Mouse (Mus musculus) retina, postnatal 7 days (tissue): ENCODE measurements at regions not wholly inside any gene's neighbourhood (a gene's known extent, or its start where the extent isn't known, plus 50 kb on each side); places are given as distances from the start of the nearest gene placed in this dataset.

ENCODE experiments used
- DNase-seq: peaks from one replicate; pipeline ENCODE4 v3.0.0-alpha.2; 2012; ENCODE audit warnings: low read depth, low spot score

DNA sequence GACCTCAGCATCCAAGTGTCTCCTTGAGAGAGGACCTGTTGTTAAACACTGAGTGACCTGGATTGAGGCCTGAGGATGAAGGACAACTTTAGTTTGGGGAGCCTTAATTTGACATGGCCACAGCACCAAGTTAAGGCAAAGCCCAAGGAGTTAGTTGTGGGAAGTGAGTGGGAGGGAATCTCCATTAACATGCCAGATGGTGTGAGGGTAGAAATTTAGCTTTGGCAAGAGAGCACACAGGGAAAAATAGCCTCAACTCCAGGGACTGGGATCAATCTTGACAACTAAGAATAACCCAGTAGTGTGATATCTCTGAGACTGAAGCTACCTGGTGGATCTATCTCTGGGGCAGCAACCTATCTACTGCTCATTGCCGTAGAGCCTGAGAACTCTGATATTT is 105.4 kb downstream of the Ahr start:
- DNase-seq, result no peak

DNA sequence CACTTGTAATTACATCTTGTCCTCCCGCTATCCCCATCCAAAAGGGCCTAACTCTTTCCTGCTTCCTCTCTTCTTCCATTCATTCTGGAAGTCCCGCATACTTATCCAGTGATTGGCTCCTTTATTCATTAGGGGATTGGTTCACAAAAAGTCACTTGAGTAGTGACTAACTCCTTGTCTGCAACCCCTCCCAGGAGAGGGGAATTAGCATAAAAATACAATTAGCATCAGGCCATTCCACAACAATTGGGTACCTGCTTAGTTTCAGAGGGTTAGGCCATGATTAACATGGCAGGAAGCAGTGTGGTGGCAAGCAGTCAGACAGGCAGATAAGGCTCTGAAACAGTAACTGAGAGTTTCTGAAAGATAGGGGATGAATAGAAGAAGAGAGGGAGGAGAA is 115.6 kb downstream of the Ahr start:
- no peak for DNase-seq

DNA sequence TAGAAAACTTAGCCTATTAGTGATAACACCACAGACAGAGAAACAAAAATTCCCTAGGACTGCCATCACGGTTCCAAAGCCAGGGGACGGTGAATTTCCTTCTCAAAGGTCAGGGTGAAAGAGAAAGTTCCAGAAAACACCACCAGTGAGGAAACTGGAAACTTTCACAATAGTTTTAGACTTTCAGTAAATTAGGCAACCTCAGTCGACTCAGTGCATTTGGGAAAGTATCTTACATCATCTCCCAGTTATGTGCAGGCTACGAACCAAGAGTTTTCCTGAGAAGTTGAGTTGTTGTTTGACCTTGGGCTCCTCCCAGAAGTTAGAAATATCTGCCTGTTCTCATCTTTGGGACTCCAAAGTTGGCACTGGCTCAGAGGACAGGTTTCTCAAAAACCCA is 116.9 kb downstream of the Ahr start:
- DNase-seq, result no peak

DNA sequence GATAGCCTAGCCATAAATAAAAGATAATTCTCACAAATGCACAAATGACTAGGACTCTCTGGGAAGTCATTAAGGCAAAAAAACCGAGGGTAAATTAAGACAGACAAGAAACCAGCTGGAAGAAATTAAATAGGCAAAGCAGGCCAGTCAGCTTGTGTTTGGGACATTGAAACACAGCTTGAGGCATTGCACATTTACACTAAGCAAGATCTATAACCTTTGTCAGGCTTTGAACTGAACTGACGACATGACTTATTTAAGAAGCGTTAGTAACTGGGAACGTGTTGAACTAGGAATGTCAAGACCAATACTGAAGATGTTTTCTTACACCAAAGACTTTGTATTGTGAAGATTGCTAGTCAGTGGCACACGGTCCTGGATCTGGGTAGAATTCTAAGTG is 118.3 kb downstream of the Ahr start:
- no peak for DNase-seq

DNA sequence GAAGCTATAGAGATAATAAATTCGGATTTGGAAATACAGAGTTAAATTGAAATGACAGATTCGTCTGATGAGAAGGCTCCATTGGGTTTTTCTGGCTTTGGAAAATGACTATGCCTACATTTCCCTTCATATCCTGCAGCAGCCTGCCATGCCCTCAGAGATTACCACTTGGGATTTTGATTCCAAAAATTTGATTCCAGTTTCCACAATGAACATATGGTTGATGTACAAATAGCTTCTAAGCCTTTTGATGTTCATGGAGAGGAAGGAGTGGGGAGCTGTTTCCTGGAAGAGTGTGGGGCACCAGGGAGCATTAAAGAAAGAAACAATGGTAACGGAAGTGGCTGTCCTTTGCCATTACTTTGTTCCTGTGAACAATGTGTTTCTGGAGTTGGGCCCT is 122.1 kb downstream of the Ahr start:
- DNase-seq, result no peak

DNA sequence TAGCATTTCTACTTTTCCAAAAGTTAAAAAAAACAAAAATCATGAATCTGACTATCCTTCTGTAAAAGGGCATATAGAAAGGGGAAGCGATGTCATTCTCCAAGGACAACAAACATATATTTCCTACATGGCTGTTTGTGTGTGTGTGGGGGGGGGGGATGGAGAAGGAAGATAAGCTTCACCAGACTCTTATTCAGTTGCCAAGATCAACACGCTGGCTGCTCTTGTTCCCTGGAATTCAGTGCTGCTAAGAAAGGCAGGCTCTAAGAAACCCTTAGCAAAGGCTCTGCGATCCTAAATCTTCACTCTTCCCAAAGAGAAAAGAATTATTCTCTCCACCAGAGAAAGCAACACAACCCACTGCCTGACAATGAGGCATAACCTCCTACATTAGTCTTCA is 126.4 kb downstream of the Ahr start:
- no peak for DNase-seq

DNA sequence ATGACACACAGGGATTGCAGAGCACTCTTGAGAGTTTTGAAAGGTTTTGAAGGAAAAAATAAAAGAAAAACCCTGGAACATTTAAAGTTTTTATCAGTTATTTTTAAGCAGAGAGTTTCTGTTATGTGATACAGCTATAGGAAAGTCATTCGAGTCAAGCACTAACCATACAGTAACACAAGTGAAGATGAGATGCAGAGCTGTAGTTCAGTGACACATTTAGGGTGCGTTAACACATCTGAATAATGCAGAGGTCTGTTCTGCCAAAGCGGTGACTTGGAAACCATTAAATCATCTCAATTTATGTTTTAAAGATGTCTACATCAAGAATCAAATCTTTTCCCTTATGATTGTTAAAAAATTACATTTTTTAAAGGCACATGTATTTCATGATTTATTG is 126.8 kb downstream of the Ahr start:
- no peak for DNase-seq

DNA sequence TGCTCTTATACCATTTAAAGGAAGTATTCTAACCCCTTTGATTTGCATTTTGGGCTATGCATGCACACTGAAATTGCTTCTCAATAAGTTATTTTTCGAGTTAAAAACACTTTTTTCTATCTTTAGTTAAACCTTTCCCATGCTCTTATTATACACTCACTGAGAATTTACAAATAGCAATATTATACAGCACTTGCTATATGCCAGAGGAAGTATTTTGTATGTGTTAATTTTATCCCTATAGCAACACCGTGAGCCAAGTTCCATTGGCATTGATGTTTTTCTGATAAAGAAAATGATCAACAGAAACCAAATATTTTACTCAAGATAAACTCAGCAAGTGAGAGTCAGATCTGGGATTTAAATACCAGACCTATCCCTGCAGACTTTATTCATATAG is 133.0 kb downstream of the Ahr start:
- DNase-seq, result no peak

DNA sequence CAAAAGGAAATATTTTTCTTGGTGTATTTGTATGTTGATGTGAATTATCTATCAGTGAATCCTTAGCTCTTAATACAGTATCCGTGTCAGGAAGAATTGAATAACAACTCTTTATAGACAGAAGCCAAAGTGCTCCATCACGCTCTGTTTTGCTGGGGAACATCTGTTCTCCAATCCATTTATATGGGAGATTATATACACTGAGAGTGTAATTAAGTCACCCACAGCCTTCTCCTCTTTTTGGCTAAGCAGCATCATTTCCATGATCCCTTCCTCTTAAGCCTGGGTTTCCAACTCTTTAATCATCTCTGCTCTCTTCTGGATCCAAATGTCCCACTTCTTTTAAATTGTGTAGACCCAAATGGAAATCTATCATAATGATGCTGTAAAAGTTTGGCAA is 133.6 kb downstream of the Ahr start:
- DNase-seq, result no peak

DNA sequence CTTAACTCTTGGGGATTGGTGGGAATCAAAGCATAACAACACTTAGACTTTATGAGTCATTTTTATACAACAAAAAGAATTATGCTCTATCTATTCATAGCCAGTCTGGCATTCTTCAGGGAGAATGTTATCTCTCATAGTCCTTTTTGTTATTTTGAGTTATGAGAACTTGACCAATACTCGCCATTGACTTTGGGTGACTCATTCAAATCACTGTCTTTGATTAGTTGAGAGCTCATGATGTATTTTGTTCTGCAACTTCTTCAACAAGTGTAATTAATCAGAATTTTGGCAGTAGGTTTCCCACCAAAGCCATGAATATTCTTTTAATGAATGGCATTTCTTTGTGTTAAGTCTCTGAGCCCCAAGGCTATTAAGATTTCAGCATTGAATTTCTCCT is 139.6 kb downstream of the Ahr start:
- DNase-seq, result no peak

DNA sequence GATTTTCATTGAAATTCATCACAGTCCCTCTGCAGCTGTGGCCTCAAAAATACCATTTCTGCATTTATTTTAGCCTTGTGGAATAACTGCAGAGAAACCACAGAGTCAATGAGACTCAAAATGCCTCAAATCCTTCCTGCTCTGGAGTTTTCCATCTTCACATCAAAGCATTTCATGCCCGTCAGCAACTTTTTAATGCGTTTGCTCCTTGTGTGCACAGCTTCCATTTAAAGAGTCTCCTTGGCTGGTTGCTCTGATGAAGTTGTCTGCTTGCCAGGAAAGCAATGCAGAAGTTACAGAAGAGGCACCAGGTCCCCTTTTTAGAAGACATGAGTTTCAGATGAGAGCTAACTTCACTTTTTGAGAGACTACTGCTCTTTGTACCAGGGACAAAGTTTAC is 142.7 kb downstream of the Ahr start:
- DNase-seq, result no peak

DNA sequence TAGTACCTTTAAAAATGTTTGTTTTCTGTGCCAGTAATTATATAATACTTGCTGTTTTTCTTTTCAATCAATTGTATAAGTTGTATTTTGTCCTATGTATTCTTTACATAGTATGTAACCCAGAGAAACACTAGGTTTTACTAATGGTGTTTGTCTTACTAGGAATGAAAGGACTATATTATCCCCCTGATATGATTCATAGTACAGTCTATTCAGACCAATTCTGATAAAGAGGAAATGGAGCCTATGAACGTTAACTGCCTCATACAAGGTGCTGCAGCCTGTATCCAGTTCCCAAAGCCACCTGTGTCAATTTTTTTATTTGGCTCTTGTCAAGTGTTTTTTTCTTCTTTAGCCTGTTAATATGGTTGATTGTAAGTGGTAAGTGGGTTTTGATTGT is 144.6 kb downstream of the Ahr start:
- DNase-seq, result no peak

DNA sequence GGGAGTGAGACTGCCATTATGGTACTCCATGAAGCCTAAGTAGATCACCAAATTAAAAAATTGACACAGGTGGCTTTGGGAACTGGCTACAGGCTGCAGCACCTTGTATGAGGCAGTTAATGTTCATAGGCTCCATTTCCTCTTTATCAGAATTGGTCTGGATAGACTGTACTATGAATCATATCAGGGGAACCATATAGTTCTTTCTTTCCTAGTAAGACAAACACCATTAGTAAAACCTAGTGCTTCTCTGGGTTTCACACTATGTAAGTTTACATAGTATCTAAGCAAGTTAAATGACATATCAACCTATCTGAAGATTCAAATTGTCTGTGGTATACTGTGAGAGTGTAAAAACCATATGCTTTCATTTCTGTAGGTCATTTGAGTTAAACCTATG is 145.0 kb downstream of the Ahr start:
- DNase-seq, result no peak

DNA sequence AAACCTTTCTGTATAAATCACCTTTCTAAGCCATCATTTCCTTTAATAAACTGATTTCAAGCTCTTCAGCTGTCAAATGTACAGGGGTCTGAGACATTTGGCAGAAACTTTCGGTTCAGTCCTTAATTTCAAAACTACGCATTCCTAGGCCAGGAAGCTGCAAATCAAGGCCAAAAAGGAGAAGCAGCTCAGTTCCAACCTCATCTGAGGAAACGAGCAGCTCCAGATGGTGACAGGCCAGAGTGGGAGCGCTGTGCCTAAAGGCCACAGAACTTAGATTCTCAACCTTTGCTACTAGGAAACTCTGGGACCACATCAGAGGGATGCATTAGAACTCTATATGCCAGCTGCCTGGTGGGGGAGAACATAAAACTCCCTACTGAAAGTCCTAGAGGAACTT is 150.6 kb downstream of the Ahr start:
- no peak for DNase-seq

DNA sequence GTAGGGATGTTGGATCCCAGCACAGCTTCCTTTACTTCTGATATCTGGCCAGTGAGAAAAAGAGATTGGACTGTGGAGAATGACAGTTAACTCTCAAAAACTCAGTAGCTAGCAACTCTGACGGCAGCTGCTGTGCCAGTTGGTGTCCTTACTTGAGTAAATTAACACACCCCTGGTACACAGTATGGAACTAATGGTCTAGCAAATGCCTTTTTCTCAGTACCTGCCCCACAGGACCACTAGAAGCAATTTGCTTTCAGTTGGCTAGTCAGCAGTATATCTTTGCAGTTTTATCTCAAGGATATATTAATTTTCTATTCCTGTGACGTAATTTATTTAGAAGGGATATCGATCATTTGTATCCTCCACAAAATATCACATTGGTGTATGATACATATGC is 157.6 kb downstream of the Ahr start:
- no peak for DNase-seq

DNA sequence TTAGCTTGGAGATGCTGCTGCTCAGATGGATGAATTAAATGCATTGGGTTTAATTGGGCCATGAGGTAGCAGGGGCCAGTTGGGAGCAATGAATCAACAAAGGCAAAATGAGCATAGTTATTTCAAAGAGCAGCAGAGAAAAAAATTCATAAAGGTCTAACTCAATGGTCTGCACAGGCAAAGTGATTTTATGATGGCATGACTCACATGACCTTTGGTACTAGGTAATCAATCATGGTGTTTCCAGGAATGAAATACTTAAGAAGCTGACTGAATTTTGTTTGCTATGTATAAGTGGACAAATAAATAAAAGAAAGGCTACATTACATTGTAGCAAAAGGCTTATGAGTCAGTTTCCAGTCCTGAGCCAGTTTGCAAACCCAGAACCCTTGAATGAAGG is 158.5 kb downstream of the Ahr start:
- DNase-seq, result no peak

DNA sequence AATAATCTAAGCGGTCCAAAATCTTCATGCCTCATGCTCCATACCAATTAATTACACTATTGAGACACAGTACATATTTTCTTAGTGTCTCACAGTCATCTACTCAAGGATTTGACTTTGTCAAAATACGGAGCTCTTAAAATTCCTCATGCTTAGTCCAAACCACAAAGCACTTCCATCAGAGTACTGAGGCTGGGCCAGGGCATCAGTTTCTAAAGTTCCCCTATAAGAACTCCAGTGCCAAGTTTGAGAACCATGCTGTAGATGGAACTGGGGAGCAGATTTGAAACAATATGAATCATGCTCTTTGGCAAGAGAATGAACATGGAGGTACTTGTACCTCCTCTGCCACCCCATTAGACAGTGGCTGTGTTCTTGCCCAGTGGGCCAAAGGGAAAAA is 176.9 kb downstream of the Ahr start:
- DNase-seq, result no peak

DNA sequence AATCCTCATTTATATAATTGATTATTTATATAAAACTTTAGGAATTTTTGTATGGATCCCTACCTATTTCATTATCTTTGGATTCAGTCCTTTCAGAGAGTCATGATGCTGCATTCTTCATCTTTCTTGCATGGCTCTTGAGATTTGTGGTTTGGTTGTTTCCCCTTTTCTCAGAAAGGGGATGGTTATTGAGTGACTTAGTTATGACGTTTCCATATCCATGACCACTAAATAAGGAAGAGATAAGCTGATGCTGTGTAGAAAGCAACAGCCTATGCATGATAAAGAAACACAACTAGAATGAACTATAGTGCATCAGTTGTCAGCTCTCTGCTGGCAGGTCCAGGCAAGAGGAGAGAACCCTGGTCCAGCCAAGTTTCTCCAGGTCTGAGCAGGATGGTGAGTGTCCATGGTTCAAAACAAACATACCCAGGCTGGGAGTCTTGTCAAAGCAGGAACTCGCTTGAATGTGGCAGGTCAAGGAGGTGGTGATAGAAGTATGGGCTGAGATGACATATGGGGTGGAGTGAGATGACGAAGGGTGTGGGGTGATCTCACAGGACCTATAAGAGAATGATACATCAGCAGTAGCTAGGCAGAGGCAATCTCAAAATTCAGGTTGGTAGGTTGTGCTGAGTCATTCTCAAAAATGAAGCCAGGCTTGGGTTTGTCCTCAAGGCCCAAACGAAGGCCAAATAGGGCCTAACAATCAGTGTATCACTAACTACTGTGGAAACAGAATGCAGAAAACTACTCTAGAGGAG is 196.5 kb downstream of the Ahr start:
- DNase-seq, result no peak

DNA sequence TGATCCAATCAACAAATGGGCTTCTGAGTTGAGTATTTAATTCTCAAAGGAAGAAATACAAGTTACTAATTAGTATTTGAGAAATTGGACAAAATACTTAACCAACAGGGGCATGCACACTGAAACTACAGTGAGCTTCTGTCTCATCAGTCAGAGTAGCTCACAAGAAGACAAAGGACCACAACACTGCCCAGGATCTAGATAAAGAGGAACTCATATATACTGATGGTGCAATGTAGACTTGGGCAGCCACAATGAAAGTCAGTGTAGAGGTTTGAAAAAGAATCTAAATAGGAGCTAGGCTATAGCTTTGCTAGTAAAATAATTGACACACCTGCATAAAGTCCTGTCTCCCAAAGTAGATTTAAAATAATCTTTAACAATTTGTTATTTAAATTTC is 198.5 kb downstream of the Ahr start:
- no peak for DNase-seq

DNA sequence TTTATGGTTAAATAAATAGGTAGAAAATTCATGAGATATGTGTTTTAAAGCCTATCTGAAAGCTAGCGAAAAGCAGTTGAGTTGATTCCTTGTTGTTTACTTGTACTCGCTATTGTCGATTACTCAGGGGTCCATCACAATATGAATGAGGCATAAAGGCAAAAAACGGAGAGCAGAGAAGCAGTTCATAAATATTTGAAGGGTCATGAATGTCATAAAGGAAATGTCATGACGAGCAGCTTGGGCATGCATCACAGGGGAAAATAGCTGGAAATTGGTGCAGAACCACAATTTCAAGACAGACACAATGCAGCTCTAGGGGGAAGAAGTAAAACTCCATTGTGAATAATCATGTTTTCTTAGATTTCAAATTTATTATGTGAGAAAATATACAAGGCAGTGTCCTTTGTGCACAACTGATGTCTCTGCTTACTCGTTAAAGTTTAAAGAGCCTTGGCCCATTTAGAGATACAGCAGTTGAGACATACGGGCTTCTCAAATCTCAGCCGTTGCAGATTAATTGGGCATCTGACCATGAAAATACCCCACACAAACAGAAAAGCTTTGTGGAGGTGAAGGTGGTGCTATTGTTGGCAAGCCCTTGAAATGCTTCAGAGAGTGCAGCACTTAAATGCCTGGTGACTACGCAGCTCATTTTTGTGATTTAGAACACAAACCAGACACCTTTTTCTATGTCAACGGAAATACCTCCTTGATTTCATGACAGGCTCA is 200.3 kb downstream of the Ahr start:
- no peak for DNase-seq

DNA sequence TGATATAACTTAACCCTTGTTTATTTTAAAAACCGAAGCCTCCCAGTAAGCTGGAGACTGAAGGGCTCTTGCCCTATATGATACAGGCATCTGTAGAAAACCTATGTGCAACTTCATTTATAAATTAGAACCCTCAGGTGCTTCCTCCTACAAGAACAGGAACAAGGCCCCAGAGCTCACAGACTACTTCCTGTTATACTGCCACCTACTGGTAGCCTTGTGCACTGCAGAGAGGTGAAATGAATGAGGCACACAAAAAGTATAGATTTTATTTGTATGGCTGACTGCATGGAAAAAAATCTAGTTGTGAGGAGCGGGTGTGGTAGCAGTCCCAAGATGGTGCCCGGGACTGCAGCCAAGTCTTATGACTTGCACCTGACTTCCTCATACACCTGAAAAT is 203.5 kb downstream of the Ahr start:
- no peak for DNase-seq

DNA sequence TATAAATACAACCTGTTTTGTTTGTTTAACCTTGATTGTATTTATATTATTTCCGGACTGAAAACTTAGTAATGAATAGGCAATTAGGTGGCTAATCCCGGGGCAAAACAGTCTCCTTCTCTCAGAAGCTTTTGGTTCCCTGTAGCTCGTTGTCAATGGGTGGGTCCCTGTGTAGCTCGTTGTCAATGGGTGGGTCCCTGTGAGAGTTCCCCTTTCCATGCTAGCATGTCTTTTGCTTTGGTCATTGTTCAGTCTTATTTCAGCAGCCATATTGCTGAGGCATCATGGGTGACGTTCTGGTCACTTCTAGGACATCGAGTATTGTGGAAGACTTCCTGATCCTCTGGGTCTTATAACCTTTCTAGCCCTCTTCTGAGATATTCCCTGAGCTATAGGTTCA is 205.1 kb downstream of the Ahr start:
- no peak for DNase-seq

DNA sequence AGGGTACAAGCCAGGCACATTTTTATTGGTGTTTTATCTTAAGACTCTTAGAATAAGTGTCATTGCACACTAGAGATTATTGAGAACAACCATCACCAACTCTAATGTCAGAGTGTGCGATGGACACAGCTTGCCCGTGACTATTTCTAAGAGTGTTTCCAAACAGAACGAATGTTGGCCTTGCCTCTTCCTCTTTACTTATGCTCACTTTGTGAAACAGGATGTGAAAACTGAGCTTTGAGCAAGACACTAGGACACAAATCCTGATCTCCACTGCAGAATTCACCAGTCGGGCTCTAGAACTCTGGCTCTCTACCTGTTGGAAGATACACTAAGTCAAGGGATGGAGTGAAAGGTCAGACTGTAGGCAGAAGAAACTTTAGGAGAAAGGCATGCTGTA is 215.3 kb downstream of the Ahr start:
- no peak for DNase-seq

DNA sequence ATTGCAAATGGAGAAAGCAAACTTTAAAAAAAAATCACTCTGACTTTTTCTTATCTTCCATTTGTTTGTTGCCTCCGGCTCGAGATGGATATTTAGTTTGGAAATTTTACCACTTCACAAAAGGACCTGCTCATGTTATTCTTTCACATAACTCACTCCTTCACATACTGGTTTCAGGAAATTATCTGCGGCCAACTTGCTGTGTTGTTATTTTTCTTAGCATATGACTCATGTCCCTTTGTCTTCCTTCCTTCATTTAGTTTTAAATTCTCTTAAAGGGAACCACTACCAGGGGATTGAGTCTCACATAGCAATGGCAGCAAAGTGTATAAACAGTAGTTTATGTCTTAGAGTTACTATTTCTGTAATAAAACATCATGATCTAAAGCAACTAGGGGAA is 217.8 kb downstream of the Ahr start:
- DNase-seq, result no peak
